Mouse (Mus musculus) midbrain, embryonic 11.5 days (tissue): ENCODE results near the gene Cyp1a1. TPM values are rescaled to one million over a fixed set of nuclear protein-coding genes. Genes with fewer than 3 reads are reported as not detected.

Experiments used
- ATAC-seq: fragments of 200-750 bp; cut with Nextera tagmentation; 2 replicates; pipeline ENCODE4 v1.8.0; 2017; ENCODE audit warnings: moderate TSS enrichment, moderate library complexity; ENCODE audit not compliant: low FRiP score
- DNase-seq: peaks from one replicate; pipeline ENCODE4 v3.0.0; 2015; ENCODE audit warnings: low spot score; ENCODE audit errors: missing footprints
- H3K27ac ChIP-seq: fragments of 300-500 bp; sonication (generic); 2 replicates; pipeline ENCODE4 v1.5.1; 2014; ENCODE audit warnings: low read depth, low read length
- H3K27me3 ChIP-seq: fragments of 300-500 bp; sonication (generic); 2 replicates; pipeline ENCODE4 v1.6.1; 2014; ENCODE audit warnings: mild to moderate bottlenecking, low read length, moderate library complexity, mixed read lengths; ENCODE audit not compliant: control insufficient read depth, insufficient read depth
- H3K36me3 ChIP-seq: fragments of 300-500 bp; sonication (generic); 2 replicates; pipeline ENCODE4 v1.6.1; 2014; ENCODE audit warnings: mild to moderate bottlenecking, low read length, moderate library complexity, mixed read lengths; ENCODE audit not compliant: control insufficient read depth, insufficient read depth
- H3K4me1 ChIP-seq: fragments of 300-500 bp; sonication (generic); 2 replicates; pipeline ENCODE4 v1.6.1; 2014; ENCODE audit warnings: low read length; ENCODE audit not compliant: control insufficient read depth, insufficient read depth
- H3K4me2 ChIP-seq: fragments of 300-500 bp; sonication (generic); 2 replicates; pipeline ENCODE4 v1.6.1; 2014; ENCODE audit warnings: mild to moderate bottlenecking, moderate library complexity
- H3K4me3 ChIP-seq: fragments of 300-500 bp; sonication (generic); 2 replicates; pipeline ENCODE4 v1.5.1; 2014; ENCODE audit warnings: low read depth, low read length
- H3K9ac ChIP-seq: fragments of 300-500 bp; sonication (generic); 2 replicates; pipeline ENCODE4 v1.6.1; 2014; ENCODE audit warnings: low read length
- H3K9me3 ChIP-seq: fragments of 300-500 bp; sonication (generic); 2 replicates; pipeline ENCODE4 v1.6.1; 2016; ENCODE audit warnings: low read length; ENCODE audit not compliant: control insufficient read depth
- WGBS: fragments of 180-500 bp; shearing (Covaris S2); extraction: QIAGEN DNeasy Blood & Tissue Kit; methylation state at CpG from one replicate; pipeline ENCODE4 v1.1.7; 2014; 5-methylcytosine and 5-hydroxymethylcytosine counted together
- polyA plus RNA-seq: library from polyadenylated mRNA; unstranded; fragments of >200 nt; fragmentation: Nextera tagmentation; extraction: Ambion mirVana; gene quantifications from 2 replicates; pipeline ENCODE4 v1.2.1, GENCODE M21; 2014

Cyp1a1 gene
- polyA plus RNA-seq, 1 experiment from 2014 or later: not detected

DNA sequence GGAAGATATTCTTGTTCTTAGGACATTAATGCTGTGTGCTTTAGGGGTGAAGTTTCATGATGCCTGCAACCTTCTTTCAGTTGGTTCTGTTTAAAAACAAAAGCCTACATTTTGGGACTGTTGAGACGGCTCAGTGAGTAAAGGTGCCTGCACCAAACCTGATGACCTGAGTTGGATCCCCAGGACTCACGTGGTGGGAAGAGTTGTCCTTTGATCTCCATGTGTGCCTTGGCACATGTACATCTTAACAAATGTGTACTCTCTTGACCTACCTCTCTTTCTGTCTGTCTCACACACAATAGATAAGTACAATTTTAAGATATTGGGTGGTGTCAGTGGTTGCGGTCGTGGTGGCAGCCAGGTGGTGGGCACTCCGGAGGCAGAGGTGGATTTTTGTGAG lies 1.7 kb upstream of the Cyp1a1 start:
- WGBS: 88% methylated on average over 5 of the region's 5 CpGs
- DNase-seq: no peak
- Histone ChIP-seq H3K36me3 (no peaks in the 10 kb centered on the region), H3K27ac (no peak overlapping the region), H3K4me2 (no peak overlapping the region), H3K9me3 (no peaks in the 10 kb centered on the region), H3K9ac (no peak overlapping the region), H3K4me3 (no peak overlapping the region), H3K27me3 (no peaks in the 10 kb centered on the region), H3K4me1 (no peaks in the 10 kb centered on the region)
- ATAC-seq: no peak

DNA sequence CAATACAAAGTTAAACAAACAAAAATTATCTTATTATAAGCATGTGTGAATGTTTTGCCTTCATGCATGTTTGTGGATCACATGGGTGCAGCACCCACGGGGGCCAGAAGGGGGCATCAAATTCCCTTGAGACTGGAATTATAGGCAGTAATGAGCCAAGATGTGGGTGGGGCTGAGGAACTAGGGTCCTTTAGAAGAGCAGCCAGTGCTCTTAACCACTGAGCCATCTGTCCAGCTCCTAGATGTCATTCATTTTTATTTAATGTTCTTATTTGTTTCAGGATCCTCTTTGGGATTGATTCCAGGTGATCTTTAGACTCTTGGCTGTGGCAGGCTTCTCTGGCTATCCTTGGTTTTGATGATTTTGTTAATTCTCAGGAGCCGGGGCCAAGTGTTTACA lies 430 bp downstream of the Cyp1a1 start:
- H3K9me3 ChIP-seq: no peaks in the 10 kb centered on the region
- H3K9ac ChIP-seq: no peak overlapping the region
- no peak overlapping the region for H3K4me3 ChIP-seq
- DNase-seq (no peak), ATAC-seq (no peak)
- no peak overlapping the region for H3K4me2 ChIP-seq
- no peak overlapping the region for H3K27ac ChIP-seq
- no peaks in the 10 kb centered on the region for H3K27me3 ChIP-seq
- H3K4me1 ChIP-seq: no peaks in the 10 kb centered on the region
- no peaks in the 10 kb centered on the region for H3K36me3 ChIP-seq
- 56% methylated on average over 2 of the region's 2 CpGs for WGBS

DNA sequence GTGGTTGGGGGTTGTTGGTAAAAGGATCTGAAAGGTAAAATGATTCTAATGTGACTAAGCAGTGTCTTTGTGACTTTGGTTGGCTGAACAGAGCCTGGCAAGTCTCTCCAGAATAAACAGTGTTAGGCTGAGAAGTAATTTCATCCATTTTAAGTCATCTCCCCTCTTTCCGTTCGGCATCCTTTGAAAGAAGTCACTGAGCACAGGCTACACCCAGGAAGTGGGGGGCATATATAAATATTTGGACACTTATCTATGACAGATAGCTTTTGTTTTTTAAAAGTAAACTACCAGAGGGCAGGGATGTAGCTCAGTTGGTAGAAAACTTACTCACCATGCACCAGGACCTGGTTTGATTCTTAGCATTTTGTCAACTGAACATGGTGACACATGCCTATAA lies 878 bp downstream of the Cyp1a1 start:
- Histone ChIP-seq H3K36me3 (no peaks in the 10 kb centered on the region), H3K27ac (no peak overlapping the region), H3K9me3 (no peaks in the 10 kb centered on the region), H3K27me3 (no peaks in the 10 kb centered on the region), H3K9ac (no peak overlapping the region), H3K4me2 (no peak overlapping the region), H3K4me3 (no peak overlapping the region), H3K4me1 (no peaks in the 10 kb centered on the region)
- WGBS: 87% methylated on average over 2 of the region's 2 CpGs
- DNase-seq: no peak
- ATAC-seq: no peak

DNA sequence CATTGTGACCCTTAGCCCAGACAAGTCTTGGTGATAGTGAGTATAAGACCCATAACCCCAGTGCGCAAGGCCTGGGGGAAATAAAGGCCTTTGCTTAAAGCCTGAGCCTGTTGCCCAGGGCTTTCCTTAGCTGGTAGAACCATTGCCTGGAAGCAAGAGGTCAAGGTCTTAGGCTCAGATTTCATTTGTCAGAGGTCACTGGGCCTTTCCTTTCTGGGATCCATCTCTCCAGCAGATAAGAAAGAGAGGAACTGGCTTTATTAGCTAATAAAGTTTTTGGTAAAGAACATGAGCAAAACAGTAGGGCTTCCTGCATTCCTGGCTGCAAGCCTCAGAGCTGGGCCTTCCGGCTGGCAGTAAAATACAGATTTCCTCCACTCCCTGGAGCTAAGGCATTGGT lies 6.4 kb downstream of the Cyp1a1 start:
- no peak overlapping the region for H3K27ac ChIP-seq
- no peaks in the 10 kb centered on the region for H3K36me3 ChIP-seq
- H3K9ac ChIP-seq: no peak overlapping the region
- DNase-seq (no peak), ATAC-seq (no peak)
- H3K4me3 ChIP-seq: no peak overlapping the region
- peaks cover 6% of the 10 kb centered on the region for H3K4me1 ChIP-seq
- H3K4me2 ChIP-seq: no peak overlapping the region
- 91% methylated on average over 2 of the region's 2 CpGs for WGBS
- peaks cover 21% of the 10 kb centered on the region for H3K27me3 ChIP-seq
- no peaks in the 10 kb centered on the region for H3K9me3 ChIP-seq

DNA sequence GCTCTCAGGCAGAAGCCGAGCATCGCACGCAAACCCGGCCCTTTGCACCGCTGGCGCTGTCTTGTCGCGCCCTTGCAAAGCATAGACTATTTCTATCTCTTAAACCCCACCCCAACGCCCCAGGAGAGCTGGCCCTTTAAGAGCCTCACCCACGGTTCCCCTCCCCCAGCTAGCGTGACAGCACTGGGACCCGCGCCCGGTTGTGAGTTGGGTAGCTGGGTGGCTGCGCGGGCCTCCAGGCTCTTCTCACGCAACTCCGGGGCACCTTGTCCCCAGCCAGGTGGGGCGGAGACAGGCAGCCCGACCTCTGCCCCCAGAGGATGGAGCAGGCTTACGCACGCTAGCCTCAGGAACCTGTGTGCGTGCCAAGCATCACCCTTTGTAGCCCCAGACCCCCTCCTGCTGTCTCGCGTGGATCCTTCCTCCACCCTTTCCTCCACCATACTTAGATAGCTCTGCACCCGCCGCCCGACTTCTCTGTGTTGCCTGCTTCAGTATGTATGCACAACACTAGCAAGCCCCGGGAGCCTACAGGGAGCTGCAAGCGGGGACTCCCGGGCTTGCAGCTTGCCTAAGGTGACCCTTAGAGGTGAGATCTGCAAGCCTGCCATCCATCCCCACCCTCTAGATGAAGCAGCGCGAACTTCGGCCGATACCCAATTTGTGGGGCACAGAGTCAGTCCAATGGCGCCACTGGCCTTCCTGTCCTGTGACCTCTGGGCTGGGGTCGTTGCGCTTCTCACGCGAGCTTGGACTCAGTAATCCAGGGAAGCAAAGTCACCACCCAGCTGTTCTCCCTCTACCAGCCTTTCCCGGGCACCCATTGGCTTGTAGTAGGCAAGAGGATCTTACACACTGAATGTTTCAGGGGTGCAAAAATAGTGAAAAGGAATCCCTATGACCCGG lies 8.9 kb downstream of the Cyp1a1 start:
- H3K27ac ChIP-seq: no peak overlapping the region
- H3K4me1 ChIP-seq: peaks cover 6% of the 10 kb centered on the region
- no peaks in the 10 kb centered on the region for H3K9me3 ChIP-seq
- under 1% methylated on average over 42 of the region's 42 CpGs for WGBS
- no peaks in the 10 kb centered on the region for H3K36me3 ChIP-seq
- peak overlapping the region; percentile 54 for H3K9ac ChIP-seq
- H3K4me2 ChIP-seq: peak overlapping the region; percentile 72
- DNase-seq (peak; percentile 91), ATAC-seq (no peak)
- peak overlapping the region; percentile 37 for H3K4me3 ChIP-seq
- H3K27me3 ChIP-seq: peaks cover 21% of the 10 kb centered on the region

DNA sequence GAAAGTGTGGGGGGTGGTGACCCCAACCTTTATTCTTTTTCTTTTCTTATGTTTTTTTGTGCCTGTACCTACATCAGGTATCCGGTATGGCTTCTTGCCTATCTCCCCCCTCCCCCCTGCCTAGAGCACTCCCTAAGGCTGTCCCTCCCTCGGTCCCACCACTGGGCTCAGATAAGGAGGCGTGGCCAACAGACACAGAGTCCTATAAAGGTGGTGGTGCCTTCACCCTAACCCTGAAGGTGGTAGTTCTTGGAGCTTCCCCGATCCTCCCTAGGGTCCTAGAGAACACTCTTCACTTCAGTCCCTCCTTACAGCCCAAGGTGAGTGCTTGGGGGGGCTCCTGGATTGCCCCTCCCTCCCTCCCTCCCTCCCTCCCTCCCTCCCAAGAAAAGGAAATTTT lies 9.7 kb downstream of the Cyp1a1 start:
- no peak for ATAC-seq
- no peaks in the 10 kb centered on the region for H3K36me3 ChIP-seq
- no peak overlapping the region for H3K9ac ChIP-seq
- H3K27ac ChIP-seq: no peak overlapping the region
- H3K27me3 ChIP-seq: peaks cover 21% of the 10 kb centered on the region
- H3K4me1 ChIP-seq: peaks cover 6% of the 10 kb centered on the region
- H3K9me3 ChIP-seq: no peaks in the 10 kb centered on the region
- no peak overlapping the region for H3K4me2 ChIP-seq
- no peak overlapping the region for H3K4me3 ChIP-seq
- WGBS: 18% methylated on average over 4 of the region's 4 CpGs
- no peak for DNase-seq

DNA sequence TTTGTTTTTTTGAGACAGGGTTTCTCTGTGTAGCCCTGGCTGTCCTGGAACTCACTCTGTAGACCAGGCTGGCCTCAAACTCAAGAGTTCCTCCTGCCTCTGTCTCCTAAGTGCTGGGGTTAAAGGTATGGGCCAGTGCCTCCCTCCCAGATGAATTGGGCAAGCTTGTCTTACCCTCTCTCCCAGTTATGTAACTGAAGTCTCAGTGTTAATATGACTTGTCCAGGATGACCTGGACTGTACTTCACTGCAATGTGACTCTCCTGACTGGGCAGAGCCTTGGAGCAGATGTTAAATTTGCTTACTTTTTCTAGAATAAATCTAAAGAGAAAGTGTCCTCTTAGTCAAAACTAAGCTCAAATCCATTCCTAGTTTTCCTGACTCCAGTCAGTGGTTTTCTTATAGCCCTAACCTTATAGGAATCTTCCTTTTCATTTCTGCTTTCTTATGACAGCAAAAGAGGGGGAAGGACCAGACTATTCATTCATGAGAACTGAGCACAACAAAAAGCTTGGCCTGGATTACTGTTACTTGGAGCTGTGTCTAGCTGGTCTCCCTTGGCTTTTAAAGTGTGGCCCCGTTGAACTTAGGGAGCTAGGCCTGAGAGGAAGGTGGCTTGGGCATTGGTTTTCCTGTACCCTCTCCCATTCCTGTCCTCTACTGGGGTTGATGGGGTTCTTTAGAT lies 10.9 kb downstream of the Cyp1a1 start:
- peaks cover 6% of the 10 kb centered on the region for H3K4me1 ChIP-seq
- H3K9me3 ChIP-seq: no peaks in the 10 kb centered on the region
- no peak overlapping the region for H3K4me3 ChIP-seq
- 77% methylated on average over 1 of the region's 1 CpGs for WGBS
- DNase-seq: no peak
- no peak overlapping the region for H3K4me2 ChIP-seq
- H3K27me3 ChIP-seq: peaks cover 21% of the 10 kb centered on the region
- H3K27ac ChIP-seq: no peak overlapping the region
- no peaks in the 10 kb centered on the region for H3K36me3 ChIP-seq
- no peak for ATAC-seq
- H3K9ac ChIP-seq: no peak overlapping the region

DNA sequence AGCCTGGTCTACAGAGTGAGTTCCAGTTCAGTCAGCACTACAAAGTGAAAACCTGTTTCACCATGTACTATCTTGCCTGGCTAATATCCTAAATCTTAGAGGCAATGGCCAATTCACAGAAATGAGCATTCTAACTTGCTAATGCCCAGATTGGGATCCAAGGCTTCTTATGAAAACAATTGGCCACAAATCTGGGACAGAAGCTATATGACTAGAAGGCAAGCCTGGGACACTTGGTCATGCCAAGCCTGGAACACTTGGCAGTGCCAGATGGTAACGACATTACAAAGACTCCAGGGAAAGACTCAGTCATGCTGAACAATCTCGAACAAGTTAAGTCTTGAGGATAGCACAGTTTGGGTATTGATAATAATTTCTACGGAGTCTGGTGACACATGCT lies 18.8 kb downstream of the Cyp1a1 start:
- 94% methylated on average over 3 of the region's 3 CpGs for WGBS

DNA sequence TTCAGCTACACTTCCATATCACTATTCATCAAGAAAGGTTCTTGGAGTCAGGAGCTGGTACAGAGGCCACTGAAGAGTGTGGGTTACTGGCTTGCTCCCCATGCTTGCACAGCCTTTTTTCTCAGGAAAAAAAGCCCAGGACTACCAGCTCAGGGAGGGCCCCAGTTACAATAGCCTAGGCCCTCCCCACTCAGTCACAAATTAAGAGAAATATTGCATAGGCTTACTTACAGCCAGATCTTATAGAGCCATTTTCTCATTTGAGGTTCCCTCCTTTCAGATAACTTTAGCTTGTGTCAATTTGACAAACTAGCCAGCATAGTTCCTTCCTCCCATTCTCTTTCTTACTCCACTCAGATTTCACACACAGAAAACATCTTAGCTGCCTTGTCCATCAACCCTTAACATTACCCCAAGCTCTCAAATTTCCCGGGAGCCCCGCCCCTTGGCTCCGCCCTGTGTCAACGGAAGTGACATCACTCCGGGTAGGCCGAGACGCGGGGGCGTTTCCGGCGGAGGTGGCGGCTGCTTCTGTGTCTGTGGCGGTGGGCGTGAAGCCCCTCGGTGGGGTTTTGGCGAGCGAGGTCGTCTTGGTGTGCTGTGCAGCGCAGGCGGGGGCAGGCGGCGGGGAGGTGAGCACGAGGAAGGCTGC lies 20.5 kb downstream of the Cyp1a1 start, which contains the start of gene Edc3:
Gene Edc3 (plus strand): TSS at position 473 of the 652 bp plus-strand sequence.
- peak within 1 kb of the TSS; percentile 73 for H3K4me2 ChIP-seq
- H3K9me3 ChIP-seq: no peaks in the 10 kb centered on the region
- peak within 1 kb of the TSS; percentile 77 for H3K9ac ChIP-seq
- under 1% methylated on average over 23 of the region's 23 CpGs for WGBS
- DNase-seq: peak; percentile 99
- H3K4me3 ChIP-seq: peak within 1 kb of the TSS; percentile 75
- no peaks in the 10 kb centered on the region; the same call in 1 of the 2 replicates for H3K36me3 ChIP-seq
- ATAC-seq: peak; percentile 93
- H3K27ac ChIP-seq: no peak within 1 kb of the TSS
- H3K4me1 ChIP-seq: peaks cover 7% of the 10 kb centered on the region
- no peaks in the 10 kb centered on the region for H3K27me3 ChIP-seq

More for the DNA sequence above, 18.8 kb downstream of the Cyp1a1 start:
- Histone ChIP-seq H3K4me2 (no peak overlapping the region), H3K27me3 (no peaks in the 10 kb centered on the region), H3K9ac (no peak overlapping the region), H3K4me1 (peaks cover 7% of the 10 kb centered on the region), H3K27ac (no peak overlapping the region), H3K36me3 (no peaks in the 10 kb centered on the region), H3K4me3 (no peak overlapping the region), H3K9me3 (no peaks in the 10 kb centered on the region)
- ATAC-seq (no peak), DNase-seq (no peak)
